Mouse (Mus musculus): Measurements from ENCODE around the gene Lrrk1.
A peak's percentile ranks its signal among the peaks of the same experiment; 100 is the strongest.
"Not testable (repeated sequence)": the region's sequence is repeated elsewhere in the genome, so short reads cannot be mapped to it uniquely, and the experiment has no call there.

Gene Lrrk1

GRCm38 (mm10) chr7:66222621-66223091, 165.5 kb downstream of the Lrrk1 start:
- no peak for DNase-seq

GRCm38 (mm10) chr7:66219794-66220227, 168.3 kb downstream of the Lrrk1 start:
- DNase-seq = no peak

GRCm38 (mm10) chr7:66219028-66219793, 168.9 kb downstream of the Lrrk1 start:
- no peak for DNase-seq

GRCm38 (mm10) chr7:66218193-66219014, 169.7 kb downstream of the Lrrk1 start:
- DNase-seq = no peak

GRCm38 (mm10) chr7:66217531-66218094, 170.5 kb downstream of the Lrrk1 start:
- DNase-seq = no peak

- no peak for DNase-seq
Measured at GRCm38 (mm10) chr7:66217011-66217410, 171.1 kb downstream of the Lrrk1 start.

- no peak for DNase-seq
Measured at GRCm38 (mm10) chr7:66215911-66216310, 172.2 kb downstream of the Lrrk1 start.

- peak; percentile 91 for DNase-seq
Measured at GRCm38 (mm10) chr7:66214477-66214876, 173.7 kb downstream of the Lrrk1 start.

GRCm38 (mm10) chr7:66212887-66213286, 175.3 kb downstream of the Lrrk1 start:
- DNase-seq = no peak

- no peak for DNase-seq
Measured at GRCm38 (mm10) chr7:66209920-66210319, 178.2 kb downstream of the Lrrk1 start.

GRCm38 (mm10) chr7:66201657-66202056, 186.5 kb downstream of the Lrrk1 start:
- DNase-seq = no peak

GRCm38 (mm10) chr7:66200791-66201450, 187.2 kb downstream of the Lrrk1 start:
- DNase-seq = peak; percentile 55

GRCm38 (mm10) chr7:66200383-66200782, 187.8 kb downstream of the Lrrk1 start:
- no peak for DNase-seq

- DNase-seq = no peak
Measured at GRCm38 (mm10) chr7:66199391-66199831, 188.7 kb downstream of the Lrrk1 start.

- DNase-seq = no peak
Measured at GRCm38 (mm10) chr7:66198416-66198815, 189.7 kb downstream of the Lrrk1 start.

GRCm38 (mm10) chr7:66196609-66197445, 191.3 kb downstream of the Lrrk1 start:
- DNase-seq = no peak

GRCm38 (mm10) chr7:66195881-66196280, 192.3 kb downstream of the Lrrk1 start:
- peak; percentile 32 for DNase-seq

- no peak for DNase-seq
Measured at GRCm38 (mm10) chr7:66194511-66194910, 193.6 kb downstream of the Lrrk1 start.

- not testable (repeated sequence) for DNase-seq
Measured at GRCm38 (mm10) chr7:66190385-66190784, 197.8 kb downstream of the Lrrk1 start.

- no peak for DNase-seq
Measured at GRCm38 (mm10) chr7:66187581-66188231, 200.4 kb downstream of the Lrrk1 start.

- no peak for DNase-seq
Measured at GRCm38 (mm10) chr7:66185370-66185769, 202.8 kb downstream of the Lrrk1 start.
